Mouse (Mus musculus) cerebellum, adult 11 months (tissue): Measurements from ENCODE around the gene Thada.

Experiments
- DNase-seq: peaks from one replicate; pipeline ENCODE4 v3.0.0; 2022

Thada gene

GRCm38 (mm10) chr17:84141691-84142090, 324.3 kb downstream of the Thada start:
- no peak for DNase-seq

DNA sequence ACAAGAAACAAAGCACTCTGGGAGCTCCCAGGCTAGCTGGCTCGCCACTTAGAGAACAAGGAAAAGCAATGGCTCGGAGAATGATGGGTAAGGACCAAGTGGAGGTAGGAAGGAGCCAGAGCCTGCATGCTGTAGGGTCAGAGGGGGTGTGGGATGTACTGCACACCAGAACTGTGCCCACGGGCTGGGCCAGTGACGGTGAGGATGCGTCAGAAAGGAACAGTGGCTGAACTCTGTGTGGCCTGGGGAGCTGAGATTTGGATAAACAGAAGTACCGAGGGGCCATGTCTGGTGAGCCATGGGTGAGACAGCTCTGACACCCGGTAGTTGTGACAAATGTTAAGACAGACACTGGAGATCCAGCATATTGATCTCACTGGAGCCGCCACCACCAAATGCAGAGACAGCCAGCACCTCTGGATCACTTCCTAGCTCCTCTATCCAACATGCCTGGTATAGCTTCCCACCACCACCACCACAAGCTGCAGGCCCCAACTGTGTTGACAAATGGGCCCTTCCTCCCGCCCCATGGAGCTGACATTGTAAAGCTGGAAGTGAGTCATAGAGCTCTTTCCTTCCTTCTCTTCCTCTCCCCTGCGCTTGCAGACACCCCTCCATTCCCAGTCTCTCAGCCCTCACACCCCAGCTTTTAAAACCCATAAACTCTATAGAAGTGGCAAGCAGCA, 325.0 kb downstream of the Thada start:
- no peak for DNase-seq
